Mouse (Mus musculus) thymus, adult 2 months (tissue): ENCODE measurements at regions not wholly inside any gene's neighbourhood (a gene's known extent, or its start where the extent isn't known, plus 50 kb on each side); places are given as distances from the start of the nearest gene placed in this dataset.

Experiments used
- CTCF ChIP-seq: fragments of 200-500 bp; IDR thresholded peaks from 2 replicates; pipeline ENCODE4 v1.5.1; 2012; ENCODE audit warnings: mild to moderate bottlenecking, control low read depth, low read length, moderate library complexity, borderline replicate concordance; ENCODE audit not compliant: control insufficient read depth, poor library complexity, insufficient read depth; ENCODE audit errors: extremely low read depth
- POLR2A ChIP-seq: fragments of 200-500 bp; IDR thresholded peaks from 2 replicates; pipeline ENCODE4 v1.6.1; 2012; ENCODE audit warnings: mild to moderate bottlenecking, low read length, control low read depth, moderate library complexity; ENCODE audit not compliant: control insufficient read depth, poor library complexity, insufficient read depth; ENCODE audit errors: extremely low read depth

- TF ChIP-seq POLR2A = no peak
- no peak for TF ChIP-seq CTCF
Measured at GRCm38 (mm10) chr17:14516097-14516496, 177.9 kb downstream of the Thbs2 start.
